Mouse (Mus musculus) thymus, postnatal 25 days (tissue): ENCODE data around the gene Aff1.

ENCODE experiments used
- DNase-seq: peaks from one replicate; pipeline ENCODE4 v3.0.0; 2022

Gene Aff1

GRCm38 (mm10) chr5:103694094-103694493 lies 1.9 kb downstream of the Aff1 start:
- DNase-seq: no peak

GRCm38 (mm10) chr5:103697875-103698491 lies 5.8 kb downstream of the Aff1 start:
- DNase-seq: peak; percentile 27

- DNase-seq: no peak
Observed at GRCm38 (mm10) chr5:103698577-103698976, 6.4 kb downstream of the Aff1 start.

GRCm38 (mm10) chr5:103699537-103699936 lies 7.4 kb downstream of the Aff1 start:
- DNase-seq: no peak

- no peak for DNase-seq
Observed at GRCm38 (mm10) chr5:103700661-103701060, 8.5 kb downstream of the Aff1 start.

GRCm38 (mm10) chr5:103701466-103701865 lies 9.3 kb downstream of the Aff1 start:
- DNase-seq: no peak

GRCm38 (mm10) chr5:103702527-103702926 lies 10.4 kb downstream of the Aff1 start:
- DNase-seq: no peak

GRCm38 (mm10) chr5:103705331-103705730 lies 13.2 kb downstream of the Aff1 start:
- DNase-seq: no peak

GRCm38 (mm10) chr5:103705874-103706273 lies 13.7 kb downstream of the Aff1 start:
- DNase-seq: no peak

GRCm38 (mm10) chr5:103709044-103709443 lies 16.9 kb downstream of the Aff1 start:
- no peak for DNase-seq

- DNase-seq: no peak
Observed at GRCm38 (mm10) chr5:103711886-103712285, 19.7 kb downstream of the Aff1 start.

GRCm38 (mm10) chr5:103713422-103713821 lies 21.2 kb downstream of the Aff1 start:
- DNase-seq: no peak

GRCm38 (mm10) chr5:103714943-103715342 lies 22.8 kb downstream of the Aff1 start:
- no peak for DNase-seq

- no peak for DNase-seq
Observed at GRCm38 (mm10) chr5:103716824-103717342, 24.7 kb downstream of the Aff1 start.

GRCm38 (mm10) chr5:103719131-103719530 lies 27.0 kb downstream of the Aff1 start:
- no peak for DNase-seq

GRCm38 (mm10) chr5:103719851-103720250 lies 27.7 kb downstream of the Aff1 start:
- DNase-seq: peak; percentile 63

GRCm38 (mm10) chr5:103720967-103721366 lies 28.8 kb downstream of the Aff1 start:
- no peak for DNase-seq

- no peak for DNase-seq
Observed at GRCm38 (mm10) chr5:103721490-103721889, 29.3 kb downstream of the Aff1 start.

- DNase-seq: peak; percentile 40
Observed at GRCm38 (mm10) chr5:103722721-103723120, 30.5 kb downstream of the Aff1 start.

- DNase-seq: no peak
Observed at GRCm38 (mm10) chr5:103724384-103724783, 32.2 kb downstream of the Aff1 start.

GRCm38 (mm10) chr5:103724823-103725222 lies 32.6 kb downstream of the Aff1 start:
- DNase-seq: peak; percentile 37

- DNase-seq: peak; percentile 40
Observed at GRCm38 (mm10) chr5:103725268-103726149, 33.3 kb downstream of the Aff1 start.

GRCm38 (mm10) chr5:103726281-103726938 lies 34.2 kb downstream of the Aff1 start:
- DNase-seq: peak; percentile 80
